Mouse (Mus musculus) embryonic facial prominence, embryonic 11.5 days (tissue): ENCODE results near the gene Thap4. TPM values are rescaled to one million over a fixed set of nuclear protein-coding genes. Genes with fewer than 3 reads are reported as not detected.
A peak's percentile ranks its signal among the peaks of the same experiment; 100 is the strongest.

ENCODE experiments used
- ATAC-seq: fragments of 200-750 bp; cut with Nextera tagmentation; replicated peaks from 2 replicates; pipeline ENCODE4 v1.8.0; 2017; ENCODE audit warnings: low read depth; ENCODE audit not compliant: insufficient number of reproducible peaks, low FRiP score, low TSS enrichment
- DNase-seq: peaks from one replicate; pipeline ENCODE4 v3.0.0-alpha.2; 2015; ENCODE audit warnings: low spot score
- H3K27ac ChIP-seq: fragments of 300-500 bp; sonication (generic); replicated peaks from 2 replicates; pipeline ENCODE4 v1.5.1; 2014; ENCODE audit warnings: mild to moderate bottlenecking, low read depth, low read length, control low read depth
- H3K27me3 ChIP-seq: fragments of 300-500 bp; sonication (generic); 2 replicates; pipeline ENCODE4 v1.6.1; 2014; ENCODE audit warnings: mild to moderate bottlenecking, low read length, moderate library complexity, mixed read lengths; ENCODE audit not compliant: control insufficient read depth, insufficient read depth
- H3K36me3 ChIP-seq: fragments of 300-500 bp; sonication (generic); replicated peaks from 2 replicates; pipeline ENCODE4 v1.6.1; 2014; ENCODE audit warnings: low read depth, mild to moderate bottlenecking, low read length, moderate library complexity, mixed read lengths; ENCODE audit not compliant: control insufficient read depth, insufficient read depth
- H3K4me1 ChIP-seq: fragments of 300-500 bp; sonication (generic); 2 replicates; pipeline ENCODE4 v1.6.1; 2014; ENCODE audit warnings: low read length, mixed read lengths; ENCODE audit not compliant: control insufficient read depth, insufficient read depth
- H3K4me2 ChIP-seq: fragments of 300-500 bp; sonication (generic); 2 replicates; pipeline ENCODE4 v1.6.1; 2014; ENCODE audit warnings: low read depth, mild to moderate bottlenecking, control low read depth, low read length, moderate library complexity
- H3K4me3 ChIP-seq: fragments of 300-500 bp; sonication (generic); 2 replicates; pipeline ENCODE4 v1.5.1; 2014; ENCODE audit warnings: low read depth, low read length, control low read depth
- H3K9ac ChIP-seq: fragments of 300-500 bp; sonication (generic); replicated peaks from 2 replicates; pipeline ENCODE4 v1.6.1; 2014; ENCODE audit warnings: mild to moderate bottlenecking, control low read depth, low read length
- H3K9me3 ChIP-seq: fragments of 300-500 bp; sonication (generic); replicated peaks from 2 replicates; pipeline ENCODE4 v1.6.1; 2016; ENCODE audit warnings: mild to moderate bottlenecking, low read length, inconsistent platforms, mixed read lengths; ENCODE audit not compliant: control insufficient read depth
- WGBS: fragments of 180-500 bp; shearing (Covaris S2); extraction: QIAGEN DNeasy Blood & Tissue Kit; methylation state at CpG from one replicate; pipeline ENCODE4 v1.1.7; 2014; 5-methylcytosine and 5-hydroxymethylcytosine counted together
- polyA plus RNA-seq: library from polyadenylated mRNA; unstranded; fragments of >200 nt; fragmentation: Nextera tagmentation; extraction: Ambion mirVana; gene quantifications from 2 replicates; pipeline ENCODE4 v1.2.1, GENCODE M21; 2014

Thap4 gene
- polyA plus RNA-seq, 1 experiment from 2014 or later, result 45.3 TPM

DNA sequence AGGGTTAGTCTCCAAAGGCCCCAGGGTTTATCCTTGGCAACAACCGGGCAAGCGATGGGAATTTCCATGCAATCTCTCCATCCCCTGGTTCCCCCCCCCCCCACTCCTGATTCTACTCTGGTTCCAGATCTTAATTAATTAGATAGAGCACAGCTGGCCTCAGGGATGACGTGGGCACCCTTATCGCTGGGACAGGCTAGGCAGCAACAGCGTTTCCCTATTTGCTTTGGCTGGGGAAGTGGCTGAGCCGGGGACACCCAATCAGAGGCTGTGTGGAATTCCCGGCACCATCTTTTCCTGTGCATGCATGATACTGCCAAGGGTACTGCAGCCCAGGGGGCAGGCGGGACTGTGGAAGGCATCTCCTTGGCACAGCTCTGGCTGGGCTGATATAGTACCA lies 66.5 kb downstream of the Thap4 start:
- ATAC-seq (no peak), DNase-seq (no peak)
- H3K27ac ChIP-seq, result no peak overlapping the region
- H3K36me3 ChIP-seq, result no peaks in the 10 kb centered on the region
- no peak overlapping the region for H3K4me2 ChIP-seq
- no peaks in the 10 kb centered on the region for H3K9me3 ChIP-seq
- WGBS, result 84% methylated on average over 8 of the region's 8 CpGs
- H3K4me1 ChIP-seq, result no peaks in the 10 kb centered on the region
- H3K9ac ChIP-seq, result no peak overlapping the region
- H3K27me3 ChIP-seq, result peaks cover 5% of the 10 kb centered on the region
- H3K4me3 ChIP-seq, result no peak overlapping the region

DNA sequence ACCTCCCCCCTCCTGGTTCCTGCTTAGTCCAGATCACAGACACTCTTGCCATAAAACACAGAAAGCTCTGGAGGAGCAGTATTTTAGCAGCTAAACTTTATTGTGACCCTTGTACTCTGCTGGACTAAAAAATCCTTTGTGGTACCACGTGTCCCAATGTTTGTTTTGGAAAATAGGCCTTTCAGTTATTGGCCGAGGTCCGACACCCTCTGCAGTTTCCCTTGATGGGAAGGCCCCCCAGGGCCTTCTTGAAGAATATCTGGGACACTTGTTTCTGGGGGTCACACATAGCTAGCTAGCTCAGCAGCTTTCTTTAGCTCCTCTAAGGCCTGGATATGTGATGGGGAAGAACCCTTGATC lies 67.7 kb downstream of the Thap4 start:
- DNase-seq (no peak), ATAC-seq (no peak)
- Histone ChIP-seq H3K9ac (peak overlapping the region; percentile 79; the same call in 1 of the 2 replicates), H3K4me3 (peak overlapping the region; percentile 59; the same call in 1 of the 2 replicates), H3K4me2 (peak overlapping the region; percentile 89), H3K9me3 (no peaks in the 10 kb centered on the region), H3K4me1 (no peaks in the 10 kb centered on the region), H3K27me3 (peaks cover 5% of the 10 kb centered on the region), H3K36me3 (no peaks in the 10 kb centered on the region), H3K27ac (no peak overlapping the region)
- WGBS, result 70% methylated on average over 3 of the region's 3 CpGs

DNA sequence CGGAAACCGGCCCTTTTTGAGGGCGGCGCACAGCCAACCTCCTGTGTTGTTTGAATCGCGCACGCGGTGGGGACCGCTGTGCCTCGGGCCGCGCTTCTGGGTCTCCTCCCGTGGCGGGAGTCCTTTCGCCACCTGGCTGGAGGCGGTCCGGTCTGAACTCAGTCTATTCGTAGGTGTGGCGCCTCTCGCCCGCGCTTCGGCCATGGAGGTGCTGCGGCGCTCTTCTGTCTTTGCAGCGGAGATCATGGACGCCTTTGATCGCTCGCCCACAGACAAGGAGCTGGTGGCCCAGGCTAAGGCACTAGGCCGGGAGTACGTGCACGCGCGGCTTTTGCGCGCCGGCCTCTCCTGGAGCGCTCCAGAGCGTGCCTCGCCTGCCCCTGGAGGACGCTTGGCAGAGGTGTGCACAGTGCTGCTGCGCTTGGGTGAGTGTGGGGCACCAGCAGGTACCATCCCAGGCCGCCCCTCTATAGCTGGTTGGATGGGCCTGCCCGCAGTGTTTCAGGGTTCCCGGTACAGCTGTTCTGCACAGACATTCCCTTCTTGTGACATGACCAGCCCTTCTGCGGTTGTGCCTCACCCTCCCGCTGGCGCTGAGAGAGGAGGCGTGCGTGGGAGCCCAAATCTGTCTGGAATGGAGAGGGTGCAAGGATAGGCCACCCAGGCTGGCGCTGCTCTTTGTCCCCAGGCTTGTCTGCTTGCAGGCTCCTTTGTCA lies 68.3 kb downstream of the Thap4 start:
- Histone ChIP-seq H3K9ac (peak overlapping the region; percentile 79), H3K4me2 (peak overlapping the region; percentile 89), H3K36me3 (no peaks in the 10 kb centered on the region), H3K27me3 (peaks cover 5% of the 10 kb centered on the region), H3K4me3 (peak overlapping the region; percentile 59), H3K27ac (no peak overlapping the region), H3K9me3 (no peaks in the 10 kb centered on the region), H3K4me1 (no peaks in the 10 kb centered on the region)
- WGBS, result 3% methylated on average over 51 of the region's 51 CpGs
- DNase-seq (peak; percentile 88), ATAC-seq (peak; percentile 90)

DNA sequence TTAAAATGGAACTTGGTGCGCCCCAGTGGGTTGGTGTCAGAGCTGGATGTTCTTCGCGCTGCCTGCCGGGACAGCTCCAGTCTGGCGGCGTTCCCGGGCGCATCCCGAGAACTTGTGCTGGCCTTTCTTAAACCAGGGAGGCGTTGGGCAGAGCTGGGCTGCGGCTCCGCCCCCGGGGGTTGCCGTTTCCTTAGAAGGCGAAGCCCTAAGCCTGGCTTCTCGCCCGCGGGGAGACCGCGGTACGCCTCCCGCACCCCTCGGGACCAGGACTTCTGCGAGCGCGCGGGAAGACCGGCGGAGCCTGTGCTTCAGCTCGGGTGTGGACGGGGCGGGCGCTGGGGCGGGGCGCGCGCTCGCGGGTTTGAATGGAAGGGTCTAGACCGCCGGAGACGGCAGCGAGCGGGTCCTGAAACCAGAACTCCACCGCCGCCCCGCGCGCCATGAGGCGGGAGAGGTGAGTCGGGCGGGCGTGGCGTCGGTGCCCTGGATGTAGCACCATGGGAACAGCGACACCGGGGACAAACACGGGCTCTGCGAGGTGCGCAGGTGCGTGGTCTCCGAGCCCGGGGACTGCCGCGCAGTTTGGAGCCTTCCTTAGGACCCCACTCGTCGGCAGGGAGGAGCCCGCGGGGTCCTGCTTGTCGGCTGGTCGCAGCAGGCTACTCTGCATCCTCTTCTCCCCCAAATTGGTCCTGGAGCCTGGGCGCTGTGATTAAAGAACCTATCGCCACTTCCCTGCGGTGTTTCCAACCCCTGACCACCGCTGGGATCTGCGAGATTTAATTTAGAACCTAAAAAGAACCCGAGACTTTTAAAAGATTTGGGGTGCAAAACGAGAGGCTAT lies 69.0 kb downstream of the Thap4 start, which contains the start of gene Bok:
Gene Bok (plus strand): TSS at position 260 of the 844 bp plus-strand sequence.
- DNase-seq (peak; percentile 76), ATAC-seq (peak; percentile 32)
- Histone ChIP-seq H3K27ac (no peak within 1 kb of the TSS), H3K9me3 (no peaks in the 10 kb centered on the region), H3K27me3 (peaks cover 5% of the 10 kb centered on the region), H3K4me1 (no peaks in the 10 kb centered on the region), H3K9ac (peak within 1 kb of the TSS; percentile 79), H3K4me2 (peak within 1 kb of the TSS; percentile 89), H3K36me3 (no peaks in the 10 kb centered on the region), H3K4me3 (peak within 1 kb of the TSS; percentile 59)
- under 1% methylated on average over 78 of the region's 78 CpGs for WGBS

DNA sequence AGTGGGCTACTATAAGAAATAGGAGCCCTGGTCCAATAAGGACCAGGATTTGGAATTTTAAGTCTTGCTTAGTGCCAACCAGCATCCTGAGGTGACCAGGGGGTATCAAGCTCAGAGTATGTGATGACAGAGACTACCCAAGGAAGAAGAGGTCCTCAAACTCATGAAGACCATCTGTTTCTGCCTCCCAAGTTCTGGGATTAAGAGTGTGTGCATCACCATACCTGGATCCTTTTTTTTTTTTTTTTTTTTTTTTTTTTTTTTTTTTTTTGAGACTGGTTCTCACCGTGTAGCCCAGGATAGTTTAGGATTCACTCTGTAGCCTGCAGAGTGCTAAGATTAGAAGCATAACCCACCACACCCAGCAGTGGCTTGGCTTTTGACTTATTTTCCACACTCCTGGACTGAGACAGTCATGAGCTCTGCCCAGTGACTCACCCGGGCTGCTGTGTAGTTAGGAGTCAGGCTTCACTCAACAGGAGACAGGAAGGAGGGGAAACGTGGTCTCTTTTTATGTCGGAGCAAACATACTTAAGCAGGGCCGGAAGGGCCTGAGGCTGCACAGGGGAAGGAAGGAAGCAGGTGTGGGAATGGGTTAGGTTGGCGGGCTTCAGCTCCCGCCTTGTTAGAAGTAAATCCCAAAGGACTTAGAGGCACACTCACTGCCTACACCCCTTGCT lies 74.6 kb downstream of the Thap4 start:
- 64% methylated on average over 7 of the region's 7 CpGs for WGBS
- H3K27ac ChIP-seq, result no peak overlapping the region
- no peaks in the 10 kb centered on the region for H3K9me3 ChIP-seq
- no peaks in the 10 kb centered on the region for H3K4me1 ChIP-seq
- no peak overlapping the region for H3K9ac ChIP-seq
- no peaks in the 10 kb centered on the region for H3K27me3 ChIP-seq
- H3K4me2 ChIP-seq, result no peak overlapping the region
- DNase-seq (no peak), ATAC-seq (no peak)
- no peak overlapping the region for H3K4me3 ChIP-seq
- no peaks in the 10 kb centered on the region for H3K36me3 ChIP-seq

DNA sequence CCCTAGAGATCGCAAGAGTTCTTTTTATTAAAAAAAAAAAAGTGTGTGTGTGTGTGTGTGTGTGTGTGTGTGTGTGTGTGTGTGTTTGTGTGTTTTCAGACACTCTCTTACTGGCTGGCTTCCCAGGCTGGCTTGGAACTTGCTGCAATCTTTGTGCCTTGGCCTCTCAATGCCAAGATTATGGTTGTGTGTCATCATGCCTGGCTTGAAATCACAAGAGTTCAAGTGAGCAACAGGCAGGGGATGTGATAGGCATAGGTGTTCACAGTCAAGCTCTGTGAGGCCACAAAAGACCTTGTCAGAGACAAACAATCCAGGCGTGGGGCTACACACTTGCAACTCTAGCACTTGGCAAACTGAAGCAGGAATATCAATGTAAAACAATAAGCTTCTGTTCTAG lies 76.3 kb downstream of the Thap4 start:
- no peaks in the 10 kb centered on the region for H3K4me1 ChIP-seq
- no peak for ATAC-seq
- H3K36me3 ChIP-seq, result no peaks in the 10 kb centered on the region
- no peak for DNase-seq
- H3K4me3 ChIP-seq, result no peak overlapping the region
- H3K9ac ChIP-seq, result no peak overlapping the region
- H3K27ac ChIP-seq, result no peak overlapping the region
- H3K9me3 ChIP-seq, result no peaks in the 10 kb centered on the region
- H3K4me2 ChIP-seq, result no peak overlapping the region
- no peaks in the 10 kb centered on the region for H3K27me3 ChIP-seq
- 75% methylated on average over 2 of the region's 2 CpGs for WGBS

DNA sequence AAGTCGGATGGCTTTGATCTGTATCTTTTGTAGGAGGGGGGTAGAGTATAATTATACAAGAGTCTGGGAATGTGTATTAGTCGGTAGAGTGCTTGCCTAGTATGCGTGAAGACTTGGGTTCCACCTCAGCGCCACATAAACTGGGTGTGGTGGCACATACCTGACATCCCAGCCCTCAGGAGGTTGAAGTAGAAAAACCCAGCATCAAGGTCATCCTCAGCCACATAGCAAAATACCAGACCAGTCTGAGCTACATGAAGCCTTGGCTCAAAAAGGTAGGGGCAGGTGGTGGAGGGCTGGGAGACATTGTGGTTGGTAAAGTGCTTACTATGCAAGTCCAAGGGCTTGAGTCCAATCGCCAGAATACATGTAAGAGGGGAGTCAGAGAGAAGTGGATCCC lies 82.0 kb downstream of the Thap4 start:
- WGBS, result 88% methylated on average over 5 of the region's 5 CpGs

More for the DNA sequence above, 82.0 kb downstream of the Thap4 start:
- ATAC-seq, result no peak
- H3K36me3 ChIP-seq, result no peaks in the 10 kb centered on the region
- H3K4me2 ChIP-seq, result no peak overlapping the region
- no peak overlapping the region for H3K27ac ChIP-seq
- no peaks in the 10 kb centered on the region for H3K9me3 ChIP-seq
- no peak overlapping the region for H3K4me3 ChIP-seq
- DNase-seq, result no peak
- H3K27me3 ChIP-seq, result no peaks in the 10 kb centered on the region
- H3K9ac ChIP-seq, result no peak overlapping the region
- no peaks in the 10 kb centered on the region; the same call in 1 of the 2 replicates for H3K4me1 ChIP-seq
